In the genomic region with DNA sequence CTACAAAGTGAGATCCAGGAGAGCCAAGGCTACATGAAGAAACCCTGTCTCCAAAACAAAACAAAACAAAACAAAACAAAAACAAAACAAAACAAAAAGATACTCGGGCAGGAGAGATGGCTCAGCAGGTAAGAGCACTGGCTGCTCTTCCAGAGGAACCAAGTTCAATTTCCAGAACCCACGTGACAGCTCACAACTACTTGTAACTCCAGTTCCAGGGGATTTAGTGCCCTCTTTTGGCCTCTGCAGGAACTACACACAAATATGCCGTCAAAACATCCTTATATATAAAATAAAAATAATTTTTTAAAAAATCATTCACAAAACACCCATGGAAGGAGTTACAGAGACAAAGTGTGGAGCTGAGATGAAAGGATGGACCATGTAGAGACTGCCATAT, we compare ENCODE assay signal across 8 mouse cellular contexts. TPM values are rescaled to one million over a fixed set of nuclear protein-coding genes. Genes with fewer than 3 reads are reported as not detected.
A peak's percentile ranks its signal among the peaks of the same experiment; 100 is the strongest.
DNase-seq lines count a peak whose midpoint lies in the region; ATAC-seq and TF ChIP-seq lines count a peak whose summit lies in the region.

No protein-coding gene starts in this region.

- no peak for ATAC-seq in Patski
- no peak for ATAC-seq in midbrain, embryonic 15.5 days (replicated peaks)
- ATAC-seq in intestine, embryonic 15.5 days = no peak

- DNase-seq in cerebellum, postnatal 14 days = peak; percentile 53 to 69
- no peak for DNase-seq in cerebellum, adult 11-12 months
- DNase-seq in 3134 (ENCODE audit: extremely low read depth, insufficient read length, low spot score) (peak; percentile 28), Patski (ENCODE audit: low read depth, low spot score) (no peak)
- DNase-seq in induced T-regulatory cell, adult 2 months (ENCODE audit: low read depth) = peak; percentile 81
- DNase-seq in retina, postnatal 1 day = peak; percentile 74

- in situ Hi-C loops in Patski (cut with MboI; ENCODE audit: low pct_unique_long_range_greater_than_20kb) = no loop called here

- H3K4me1 ChIP-seq in midbrain, embryonic 15.5 days = no peaks in the 10 kb centered on the region
- no peaks in the 10 kb centered on the region for H3K4me1 ChIP-seq in intestine, embryonic 15.5 days (replicated peaks)

- peaks cover 46% of the 10 kb centered on the region for H3K27me3 ChIP-seq in Patski
- H3K27me3 ChIP-seq in midbrain, embryonic 15.5 days (replicated peaks) = no peaks in the 10 kb centered on the region
- 0 out of 2 replicates have a peak, but pooled peaks cover 3% of the 10 kb centered on the region for H3K27me3 ChIP-seq in intestine, embryonic 15.5 days (replicated peaks)

- no peaks in the 10 kb centered on the region for H3K9me3 ChIP-seq in midbrain, embryonic 15.5 days
- H3K9me3 ChIP-seq in intestine, embryonic 15.5 days = no peaks in the 10 kb centered on the region

- H3K9ac ChIP-seq in midbrain, embryonic 15.5 days = no peak overlapping the region
- no peak overlapping the region for H3K9ac ChIP-seq in intestine, embryonic 15.5 days

- H3K4me3 ChIP-seq in midbrain, embryonic 15.5 days = no peak overlapping the region
- no peak overlapping the region for H3K4me3 ChIP-seq in intestine, embryonic 15.5 days (replicated peaks)

- no peak overlapping the region for H3K4me2 ChIP-seq in midbrain, embryonic 15.5 days
- no peak overlapping the region for H3K4me2 ChIP-seq in intestine, embryonic 15.5 days (replicated peaks)

- POLR2A ChIA-PET in Patski (lab: Charles Lee) = interaction anchor here (1.1 kb wide), 1 partner anchor 12 kb away, joined by 3 read pairs; no protein-coding TSS in a partner anchor

- 23% methylated on average over 3 of the region's 3 CpGs for WGBS in midbrain, embryonic 15.5 days
- 17% methylated on average over 3 of the region's 3 CpGs for WGBS in intestine, embryonic 15.5 days

- no peak overlapping the region for H3K27ac ChIP-seq in midbrain, embryonic 15.5 days
- no peak overlapping the region for H3K27ac ChIP-seq in intestine, embryonic 15.5 days

- CTCF ChIA-PET in Patski (lab: Charles Lee) = interaction anchor here (0.6 to 1.7 kb wide), 5 partner anchors 9 to 49 kb away, joined by 3 to 6 read pairs (median 4); partner anchors contain the start of gene Dhrs4

- no peaks in the 10 kb centered on the region for H3K36me3 ChIP-seq in midbrain, embryonic 15.5 days (replicated peaks)
- H3K36me3 ChIP-seq in intestine, embryonic 15.5 days = no peaks in the 10 kb centered on the region

- TF ChIP-seq CTCF in Patski (IDR thresholded peaks at IDR 0.05) = peak; percentile 66

RNA-seq across cellular contexts. Expression of gene Nrl, which starts 3.2 kb away (rescaled TPM):
- polyA plus RNA-seq in Patski (2021) = not detected
- 0.15 and 0.17 TPM in 2 replicates for polyA plus RNA-seq in midbrain, embryonic 15.5 days (2015; fragmentation: Nextera tagmentation; extraction: Ambion mirVana)
- polyA plus RNA-seq in intestine, embryonic 15.5 days (2015; fragmentation: Nextera tagmentation; extraction: Ambion mirVana) = not detected in 2 replicates

RNA-seq across cellular contexts. Expression of gene Pck2, which starts 12.1 kb away (rescaled TPM):
- polyA plus RNA-seq in Patski (2021) = 109 TPM
- polyA plus RNA-seq in midbrain, embryonic 15.5 days (2015; fragmentation: Nextera tagmentation; extraction: Ambion mirVana) = 25.4 and 28.0 TPM in 2 replicates
- polyA plus RNA-seq in intestine, embryonic 15.5 days (2015; fragmentation: Nextera tagmentation; extraction: Ambion mirVana) = 48.8 and 50.8 TPM in 2 replicates

RNA-seq across cellular contexts. Expression of gene Cpne6, which starts 17.7 kb away (rescaled TPM):
- polyA plus RNA-seq in Patski (2021) = not detected
- polyA plus RNA-seq in midbrain, embryonic 15.5 days (2015; fragmentation: Nextera tagmentation; extraction: Ambion mirVana) = 1.9 and 2.1 TPM in 2 replicates
- 0.25 and 0.40 TPM in 2 replicates for polyA plus RNA-seq in intestine, embryonic 15.5 days (2015; fragmentation: Nextera tagmentation; extraction: Ambion mirVana)

RNA-seq across cellular contexts. Expression of gene Dcaf11, which starts 31.9 kb away (rescaled TPM):
- 71.7 TPM for polyA plus RNA-seq in Patski (2021)
- polyA plus RNA-seq in midbrain, embryonic 15.5 days (2015; fragmentation: Nextera tagmentation; extraction: Ambion mirVana) = 129 and 135 TPM in 2 replicates
- 72.8 and 86.2 TPM in 2 replicates for polyA plus RNA-seq in intestine, embryonic 15.5 days (2015; fragmentation: Nextera tagmentation; extraction: Ambion mirVana)

RNA-seq across cellular contexts. Expression of gene A730061H03Rik, which starts 32.3 kb away (rescaled TPM):
- 4.7 TPM for polyA plus RNA-seq in Patski (2021)
- 1.4 TPM in 1 of 2 replicates, not detected in the other for polyA plus RNA-seq in midbrain, embryonic 15.5 days (2015; fragmentation: Nextera tagmentation; extraction: Ambion mirVana)
- 2.2 and 2.4 TPM in 2 replicates for polyA plus RNA-seq in intestine, embryonic 15.5 days (2015; fragmentation: Nextera tagmentation; extraction: Ambion mirVana)

Comparison
In these comparisons a context has a peak if more than half of its experiments do, and no peak if none do; other contexts are left out.
1. DNase-seq: peak in cerebellum, postnatal 14 days (2 of 2), 3134 (single experiment), induced T-regulatory cell, adult 2 months (single experiment) and retina, postnatal 1 day (single experiment); none in cerebellum, adult 11-12 months (single experiment) and Patski (single experiment).